Mouse (Mus musculus) left cerebral cortex, postnatal 25 days (tissue): ENCODE data around the gene 6030452D12Rik. TPM values are rescaled to one million over a fixed set of nuclear protein-coding genes. Genes with fewer than 3 reads are reported as not detected.

Experiments
- DNase-seq, 2 experiments: peaks; one replicate each; pipeline ENCODE4 v3.0.0; 2022; ENCODE audit warnings: low spot score in 2 of 2, mixed read lengths in 1 of 2
- intact Hi-C: fragments of 180-260 bp; cut with DNase I; formaldehyde crosslinking; loops from one replicate; pipeline ENCODE4 v1.15.1; 2025
- total RNA-seq, 2 experiments: library from RNA; stranded (reverse); gene quantifications; 2 replicates each; pipeline ENCODE4 v1.2.3; 2021

Gene 6030452D12Rik
- total RNA-seq, 2 experiments from 2014 or later = not detected

GRCm38 (mm10) chr8:106548366-106548936 is 48.1 kb downstream of the 6030452D12Rik start:
- DNase-seq = no peak
- intact Hi-C loops = no loop called here

DNA sequence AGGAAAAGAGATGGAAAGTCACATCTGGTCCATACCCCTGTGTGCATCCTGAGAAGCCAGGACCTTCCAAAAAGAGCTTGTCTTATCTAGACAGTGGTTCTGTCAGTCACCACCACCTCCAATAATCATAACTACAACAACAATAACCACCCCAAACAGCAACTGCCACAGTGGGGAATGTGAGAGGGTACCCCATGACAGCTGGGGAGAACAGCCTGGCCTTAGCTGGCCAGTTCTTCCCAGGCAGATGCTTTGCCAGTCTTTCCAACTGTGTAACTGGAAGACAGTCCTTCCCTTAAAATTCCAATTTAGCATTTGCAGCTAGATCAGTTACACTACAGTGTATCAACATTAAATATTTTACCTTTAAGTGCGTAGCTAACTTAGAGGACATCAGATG is 50.6 kb downstream of the 6030452D12Rik start:
- intact Hi-C loops = no loop called here
- DNase-seq = no peak

- no peak for DNase-seq
- intact Hi-C loops = no loop called here
Measured at GRCm38 (mm10) chr8:106554011-106554410, 53.7 kb downstream of the 6030452D12Rik start.

GRCm38 (mm10) chr8:106556068-106556645 is 55.8 kb downstream of the 6030452D12Rik start:
- no peak for DNase-seq
- intact Hi-C loops = no loop called here

Other genes with a start within 250 kb of the 6030452D12Rik start
- gene Smpd3, start 162.5 kb upstream of the 6030452D12Rik start, total RNA-seq = 10 to 100 TPM; 59.4 to 74.6 TPM
- 10 to 100 TPM in 1 of 2 experiments, 1 to 10 TPM in 1; 9.9 to 10.4 TPM for gene Zfp90, start 85.2 kb upstream of the 6030452D12Rik start, total RNA-seq
- gene Cdh3, start 10.4 kb downstream of the 6030452D12Rik start, total RNA-seq = under 1 TPM; 0.34 to 0.64 TPM
- 10 to 100 TPM; 72.9 to 84.4 TPM for gene Gm10073, start 72.9 kb downstream of the 6030452D12Rik start, total RNA-seq
- 1 to 10 TPM; 2.3 to 2.5 TPM for gene Cdh1, start 102.8 kb downstream of the 6030452D12Rik start, total RNA-seq
- gene Tango6, start 182.5 kb downstream of the 6030452D12Rik start, total RNA-seq = 1 to 10 TPM; 5.7 to 7.0 TPM